Mouse (Mus musculus) bone marrow macrophage, adult 2 months (primary cell): Measurements from ENCODE around the gene Ptprd.

Experiments used
- CTCF ChIP-seq: IDR thresholded peaks from 2 replicates; pipeline ENCODE4 v1.5.1; 2012; ENCODE audit warnings: low read depth, mild to moderate bottlenecking, low read length, moderate library complexity
- POLR2A ChIP-seq: IDR thresholded peaks from 2 replicates; pipeline ENCODE4 v1.6.1; 2012; ENCODE audit warnings: mild to moderate bottlenecking, low read depth, low read length, borderline replicate concordance

DNA sequence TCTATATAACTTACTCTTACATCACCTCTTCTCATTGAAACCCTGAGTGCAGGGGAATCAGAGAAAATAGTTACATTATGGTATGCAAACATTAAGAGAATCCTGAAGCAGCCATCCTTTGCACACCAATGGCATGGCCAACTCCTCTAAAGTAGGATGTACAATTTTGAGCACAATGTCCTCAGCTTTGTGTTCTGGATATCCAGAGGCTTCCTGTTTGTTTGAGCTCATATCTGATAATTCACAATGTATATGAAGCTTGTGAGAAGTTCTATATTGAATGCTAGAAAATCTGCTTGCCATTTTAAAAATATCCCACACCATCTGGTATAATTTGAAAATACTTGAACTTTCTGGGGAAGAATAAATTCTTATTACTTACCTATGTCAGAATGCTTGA is 114.2 kb downstream of the Ptprd start:
- TF ChIP-seq CTCF (no peak), POLR2A (no peak)
